Mouse (Mus musculus): ENCODE data around the gene Kng1. TPM values are rescaled to one million over a fixed set of nuclear protein-coding genes. Genes with fewer than 3 reads are reported as not detected.
"Not testable (repeated sequence)": the region's sequence is repeated elsewhere in the genome, so short reads cannot be mapped to it uniquely, and the experiment has no call there.

Kng1 gene
- 0.32 and 0.49 TPM in 2 replicates for total RNA-seq (2012; rRNA removed)

GRCm38 (mm10) chr16:23057668-23058447 lies at the start of gene Kng1:
TSS of gene Kng1 (plus strand) at chr16:23057865.
- in situ Hi-C loops (cut with MboI; ENCODE audit: low sequenced_read_pairs in 2 of 2, unreplicated experiment in 2 of 2) = not testable (repeated sequence)

GRCm38 (mm10) chr16:23013786-23014185 lies 43.9 kb upstream of the Kng1 start:
- H3K4me3 ChIP-seq (ENCODE audit: insufficient read depth in 1 of 2, low read depth in 1 of 2, low read length in 2 of 2, poor library complexity in 1 of 2, severe bottlenecking in 1 of 2); H3K4me1 ChIP-seq (ENCODE audit: control insufficient read depth in 2 of 2, insufficient read depth in 2 of 2, low read length in 2 of 2, poor library complexity in 1 of 2); in situ Hi-C loops (cut with MboI; ENCODE audit: low sequenced_read_pairs in 2 of 2, unreplicated experiment in 2 of 2); H3K27ac ChIP-seq (ENCODE audit: insufficient read depth, low read depth, low read length, poor library complexity, severe bottlenecking); H3K36me3 ChIP-seq (ENCODE audit: control insufficient read depth, insufficient read depth, low read length, poor library complexity, severe bottlenecking); H3K9ac ChIP-seq (ENCODE audit: insufficient read depth, low read depth, low read length, poor library complexity, severe bottlenecking); DNase-seq (ENCODE audit: low read depth, low spot score); H3K9me3 ChIP-seq (ENCODE audit: control insufficient read depth, insufficient read depth, low read depth, low read length): not testable (repeated sequence)

More at GRCm38 (mm10) chr16:23057668-23058447, at the start of gene Kng1:
- not testable (repeated sequence) for H3K9me3 ChIP-seq (ENCODE audit: control insufficient read depth, insufficient read depth, low read depth, low read length); DNase-seq (ENCODE audit: low read depth, low spot score); H3K9ac ChIP-seq (ENCODE audit: insufficient read depth, low read depth, low read length, poor library complexity, severe bottlenecking); H3K27ac ChIP-seq (ENCODE audit: insufficient read depth, low read depth, low read length, poor library complexity, severe bottlenecking); H3K36me3 ChIP-seq (ENCODE audit: control insufficient read depth, insufficient read depth, low read length, poor library complexity, severe bottlenecking); H3K4me1 ChIP-seq (ENCODE audit: control insufficient read depth in 2 of 2, insufficient read depth in 2 of 2, low read length in 2 of 2, poor library complexity in 1 of 2); H3K4me3 ChIP-seq (ENCODE audit: insufficient read depth in 1 of 2, low read depth in 1 of 2, low read length in 2 of 2, poor library complexity in 1 of 2, severe bottlenecking in 1 of 2)

- in situ Hi-C loops (cut with MboI; ENCODE audit: low sequenced_read_pairs in 2 of 2, unreplicated experiment in 2 of 2); H3K9me3 ChIP-seq (ENCODE audit: control insufficient read depth, insufficient read depth, low read depth, low read length); H3K9ac ChIP-seq (ENCODE audit: insufficient read depth, low read depth, low read length, poor library complexity, severe bottlenecking); H3K27ac ChIP-seq (ENCODE audit: insufficient read depth, low read depth, low read length, poor library complexity, severe bottlenecking); H3K4me3 ChIP-seq (ENCODE audit: insufficient read depth in 1 of 2, low read depth in 1 of 2, low read length in 2 of 2, poor library complexity in 1 of 2, severe bottlenecking in 1 of 2); H3K4me1 ChIP-seq (ENCODE audit: control insufficient read depth in 2 of 2, insufficient read depth in 2 of 2, low read length in 2 of 2, poor library complexity in 1 of 2); DNase-seq (ENCODE audit: low read depth, low spot score); H3K36me3 ChIP-seq (ENCODE audit: control insufficient read depth, insufficient read depth, low read length, poor library complexity, severe bottlenecking): not testable (repeated sequence)
These were observed 43.0 kb upstream of the Kng1 start for GRCm38 (mm10) chr16:23014645-23015044.

- in situ Hi-C loops (cut with MboI; ENCODE audit: low sequenced_read_pairs in 2 of 2, unreplicated experiment in 2 of 2); H3K36me3 ChIP-seq (ENCODE audit: control insufficient read depth, insufficient read depth, low read length, poor library complexity, severe bottlenecking); H3K9me3 ChIP-seq (ENCODE audit: control insufficient read depth, insufficient read depth, low read depth, low read length); H3K27ac ChIP-seq (ENCODE audit: insufficient read depth, low read depth, low read length, poor library complexity, severe bottlenecking); DNase-seq (ENCODE audit: low read depth, low spot score); H3K9ac ChIP-seq (ENCODE audit: insufficient read depth, low read depth, low read length, poor library complexity, severe bottlenecking); H3K4me1 ChIP-seq (ENCODE audit: control insufficient read depth in 2 of 2, insufficient read depth in 2 of 2, low read length in 2 of 2, poor library complexity in 1 of 2); H3K4me3 ChIP-seq (ENCODE audit: insufficient read depth in 1 of 2, low read depth in 1 of 2, low read length in 2 of 2, poor library complexity in 1 of 2, severe bottlenecking in 1 of 2): not testable (repeated sequence)
These were observed 37.1 kb upstream of the Kng1 start for GRCm38 (mm10) chr16:23020571-23020970.

GRCm38 (mm10) chr16:23025111-23025510 lies 32.6 kb upstream of the Kng1 start:
- H3K9me3 ChIP-seq (ENCODE audit: control insufficient read depth, insufficient read depth, low read depth, low read length) = no peaks in the 10 kb centered on the region
- no peak for DNase-seq (ENCODE audit: low read depth, low spot score)
- no peaks in the 10 kb centered on the region for H3K36me3 ChIP-seq (ENCODE audit: control insufficient read depth, insufficient read depth, low read length, poor library complexity, severe bottlenecking)
- H3K27ac ChIP-seq (ENCODE audit: insufficient read depth, low read depth, low read length, poor library complexity, severe bottlenecking) = no peak overlapping the region
- in situ Hi-C loops (cut with MboI; ENCODE audit: low sequenced_read_pairs in 2 of 2, unreplicated experiment in 2 of 2) = no loop called here
- TF ChIP-seq CHD2 (IDR thresholded peaks at IDR 0.05; ENCODE audit: low read depth, low read length) (no peak), MAFK (IDR thresholded peaks at IDR 0.05; ENCODE audit: insufficient read depth, low read depth, low read length) (no peak), ZC3H11A (IDR thresholded peaks at IDR 0.05; ENCODE audit: borderline replicate concordance, low read depth, low read length) (no peak), HCFC1 (IDR thresholded peaks at IDR 0.05; ENCODE audit: borderline replicate concordance, insufficient read depth, low read length) (no peak), ZNF384 (IDR thresholded peaks at IDR 0.05; ENCODE audit: low read depth, low read length) (no peak)
- peaks cover under 1 to 9% of the 10 kb centered on the region in 2 experiments; a peak in 2 of 4 replicates for H3K4me1 ChIP-seq (ENCODE audit: control insufficient read depth in 2 of 2, insufficient read depth in 2 of 2, low read length in 2 of 2, poor library complexity in 1 of 2)
- no peak overlapping the region for H3K9ac ChIP-seq (ENCODE audit: insufficient read depth, low read depth, low read length, poor library complexity, severe bottlenecking)
- H3K4me3 ChIP-seq (ENCODE audit: insufficient read depth in 1 of 2, low read depth in 1 of 2, low read length in 2 of 2, poor library complexity in 1 of 2, severe bottlenecking in 1 of 2) = no peak overlapping the region

Measured in ES-E14 (cell line).